Mouse (Mus musculus) embryo, embryonic 11.5 days (tissue): Measurements from ENCODE around the gene Atraid.
"Not testable (repeated sequence)": the region's sequence is repeated elsewhere in the genome, so short reads cannot be mapped to it uniquely, and the experiment has no call there.

Source experiments
- DNase-seq: peaks from one replicate; pipeline ENCODE4 v3.0.0-alpha.2; 2012; ENCODE audit warnings: low read depth, low spot score

Atraid gene

GRCm38 (mm10) chr5:31047848-31048762, at the start of gene Atraid:
Gene Atraid (plus strand): TSS chr5:31048312.
- DNase-seq: peak; percentile 99

- no peak for DNase-seq
These were observed 48.8 kb upstream of the Atraid start for GRCm38 (mm10) chr5:30999324-30999723.

- DNase-seq: no peak
These were observed 48.0 kb upstream of the Atraid start for GRCm38 (mm10) chr5:31000122-31000521.

- no peak for DNase-seq
These were observed 47.1 kb upstream of the Atraid start for GRCm38 (mm10) chr5:31000993-31001392.

- no peak for DNase-seq
These were observed 46.6 kb upstream of the Atraid start for GRCm38 (mm10) chr5:31001560-31001959.

GRCm38 (mm10) chr5:31004184-31004583, 43.9 kb upstream of the Atraid start:
- peak; percentile 82 for DNase-seq

GRCm38 (mm10) chr5:31012737-31013136, 35.4 kb upstream of the Atraid start:
- no peak for DNase-seq

GRCm38 (mm10) chr5:31015913-31016312, 32.2 kb upstream of the Atraid start:
- DNase-seq: no peak

GRCm38 (mm10) chr5:31021790-31022189, 26.3 kb upstream of the Atraid start:
- not testable (repeated sequence) for DNase-seq

GRCm38 (mm10) chr5:31022690-31023089, 25.4 kb upstream of the Atraid start:
- no peak for DNase-seq

- DNase-seq: no peak
These were observed 24.9 kb upstream of the Atraid start for GRCm38 (mm10) chr5:31023254-31023653.

GRCm38 (mm10) chr5:31024641-31025040, 23.5 kb upstream of the Atraid start:
- DNase-seq: no peak

GRCm38 (mm10) chr5:31030926-31031325, 17.2 kb upstream of the Atraid start:
- no peak for DNase-seq

GRCm38 (mm10) chr5:31031508-31031907, 16.6 kb upstream of the Atraid start:
- DNase-seq: no peak

- no peak for DNase-seq
These were observed 13.4 kb upstream of the Atraid start for GRCm38 (mm10) chr5:31034669-31035068.

- not testable (repeated sequence) for DNase-seq
These were observed 11.6 kb upstream of the Atraid start for GRCm38 (mm10) chr5:31036556-31036955.

GRCm38 (mm10) chr5:31038171-31038845, 9.8 kb upstream of the Atraid start:
- no peak for DNase-seq

GRCm38 (mm10) chr5:31046416-31046815, 1.7 kb upstream of the Atraid start:
- DNase-seq: no peak

- DNase-seq: no peak
These were observed 1.0 kb upstream of the Atraid start for GRCm38 (mm10) chr5:31047074-31047473.

- no peak for DNase-seq
These were observed 890 bp downstream of the Atraid start, which contains the start of gene Slc5a6 for GRCm38 (mm10) chr5:31048763-31049641. Gene Slc5a6 (minus strand): TSS chr5:31048924.

- no peak for DNase-seq
These were observed 2.3 kb downstream of the Atraid start for GRCm38 (mm10) chr5:31050427-31050826.

- not testable (repeated sequence) for DNase-seq
These were observed 5.6 kb downstream of the Atraid start for GRCm38 (mm10) chr5:31053728-31054127.
